1 mouse cellular context compared by ENCODE assay signal in genomic region chr11:69878399-69878798, GRCm38 (mm10).
TF ChIP-seq lines count a peak whose summit lies in the region.

No protein-coding gene starts in this region.

TF ChIP-seq in myocyte, 11 proteins besides CTCF, POLR2A, EP300 and RAD21:
- TF ChIP-seq CEBPB (IDR thresholded peaks at IDR 0.05; ENCODE audit: insufficient read depth, poor library complexity, severe bottlenecking) (no peak), E2F4 (IDR thresholded peaks at IDR 0.05; ENCODE audit: insufficient read depth) (no peak), MAX (IDR thresholded peaks at IDR 0.05; ENCODE audit: low read depth) (no peak), TCF12 (IDR thresholded peaks at IDR 0.05; ENCODE audit: insufficient read depth, poor library complexity, severe bottlenecking) (no peak)
